Mouse (Mus musculus) limb, embryonic 15.5 days (tissue): Measurements from ENCODE around the gene Arhgap21. TPM values are rescaled to one million over a fixed set of nuclear protein-coding genes. Genes with fewer than 3 reads are reported as not detected.

Experiments
- ATAC-seq: fragments of 200-750 bp; cut with Nextera tagmentation; 2 replicates; pipeline ENCODE4 v1.8.0; 2017; ENCODE audit warnings: low read depth, moderate TSS enrichment; ENCODE audit not compliant: insufficient number of reproducible peaks, low FRiP score, low TSS enrichment
- H3K27ac ChIP-seq: fragments of 300-500 bp; sonication (generic); 2 replicates; pipeline ENCODE4 v1.5.1; 2015; ENCODE audit warnings: moderate library complexity, mild to moderate bottlenecking, inconsistent platforms
- H3K27me3 ChIP-seq: fragments of 300-500 bp; sonication (generic); 2 replicates; pipeline ENCODE4 v1.6.1; 2015; ENCODE audit warnings: inconsistent platforms
- H3K36me3 ChIP-seq: fragments of 300-500 bp; sonication (generic); 2 replicates; pipeline ENCODE4 v1.6.1; 2015; ENCODE audit warnings: inconsistent platforms
- H3K4me1 ChIP-seq: fragments of 300-500 bp; sonication (generic); 2 replicates; pipeline ENCODE4 v1.6.1; 2015; ENCODE audit warnings: inconsistent platforms
- H3K4me2 ChIP-seq: fragments of 300-500 bp; sonication (generic); 2 replicates; pipeline ENCODE4 v1.6.1; 2015; ENCODE audit warnings: mild to moderate bottlenecking, inconsistent platforms
- H3K4me3 ChIP-seq: fragments of 300-500 bp; sonication (generic); 2 replicates; pipeline ENCODE4 v1.5.1; 2015; ENCODE audit warnings: mild to moderate bottlenecking, inconsistent platforms
- H3K9ac ChIP-seq: fragments of 300-500 bp; sonication (generic); 2 replicates; pipeline ENCODE4 v1.6.1; 2015; ENCODE audit warnings: inconsistent platforms
- H3K9me3 ChIP-seq: fragments of 300-500 bp; sonication (generic); 2 replicates; pipeline ENCODE4 v1.6.1; 2016; ENCODE audit warnings: inconsistent platforms
- WGBS: fragments of 180-500 bp; shearing (Covaris S2); methylation state at CpG from one replicate; pipeline ENCODE4 v1.1.7; 2015; 5-methylcytosine and 5-hydroxymethylcytosine counted together
- polyA plus RNA-seq: library from polyadenylated mRNA; unstranded; fragments of >200 nt; fragmentation: Nextera tagmentation; extraction: Ambion mirVana; gene quantifications from 2 replicates; pipeline ENCODE4 v1.2.1, GENCODE M21; 2015

The Arhgap21 gene
- polyA plus RNA-seq, 1 experiment from 2014 or later, result 9.0 TPM

DNA sequence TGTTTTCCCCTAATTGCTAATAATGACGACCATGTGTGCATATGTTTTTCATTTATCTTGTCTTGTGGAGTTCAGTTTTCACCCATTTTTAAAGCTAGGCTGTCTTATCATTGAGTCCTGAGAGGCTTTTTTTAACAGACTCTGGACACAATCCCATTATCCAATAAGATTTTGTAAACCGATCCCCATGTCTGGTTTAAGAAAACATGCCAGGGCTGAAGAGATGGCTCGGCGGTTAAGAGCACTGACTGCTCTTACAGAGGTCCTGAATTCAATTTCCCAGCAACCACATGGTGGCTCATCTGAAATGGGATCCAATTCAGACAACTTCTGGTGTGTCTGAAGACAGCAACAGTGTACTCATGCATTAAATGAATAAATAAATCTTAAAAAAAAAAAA is 16.0 kb downstream of the Arhgap21 start:
- ATAC-seq, result no peak
- no peak overlapping the region for H3K4me3 ChIP-seq
- H3K4me2 ChIP-seq, result no peak overlapping the region
- 39% methylated on average over 4 of the region's 4 CpGs for WGBS
- H3K9ac ChIP-seq, result no peak overlapping the region
- no peaks in the 10 kb centered on the region for H3K4me1 ChIP-seq
- no peaks in the 10 kb centered on the region for H3K27me3 ChIP-seq
- no peak overlapping the region for H3K27ac ChIP-seq
- no peaks in the 10 kb centered on the region for H3K36me3 ChIP-seq
- H3K9me3 ChIP-seq, result no peaks in the 10 kb centered on the region

DNA sequence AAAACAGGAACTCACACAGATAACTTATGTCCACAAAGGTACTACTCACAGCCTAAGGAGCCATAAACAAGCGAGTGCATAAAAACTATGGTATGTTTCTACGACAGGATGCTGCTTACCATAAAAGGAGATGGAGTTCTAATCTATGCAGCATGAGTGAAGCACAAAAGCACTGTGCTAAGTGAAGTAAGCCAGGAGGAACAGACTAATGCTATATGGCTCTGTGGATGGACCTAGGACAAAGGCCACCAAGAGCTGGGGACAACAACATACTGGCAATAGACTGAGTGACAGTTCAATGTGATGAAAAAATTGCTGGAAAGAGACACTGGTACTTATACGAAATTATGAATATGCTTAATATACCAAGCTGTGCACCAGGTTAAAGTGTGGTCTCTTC is 19.5 kb downstream of the Arhgap21 start:
- 63% methylated on average over 3 of the region's 3 CpGs for WGBS
- no peak overlapping the region for H3K27ac ChIP-seq
- no peak for ATAC-seq
- H3K9me3 ChIP-seq, result no peaks in the 10 kb centered on the region
- H3K4me2 ChIP-seq, result no peak overlapping the region
- no peak overlapping the region for H3K9ac ChIP-seq
- H3K27me3 ChIP-seq, result no peaks in the 10 kb centered on the region
- no peaks in the 10 kb centered on the region for H3K4me1 ChIP-seq
- no peak overlapping the region for H3K4me3 ChIP-seq
- no peaks in the 10 kb centered on the region for H3K36me3 ChIP-seq

GRCm38 (mm10) chr2:20947036-20947435 is 21.6 kb downstream of the Arhgap21 start:
- WGBS, result 70% methylated on average over 1 of the region's 1 CpGs
- H3K4me1 ChIP-seq, result peaks cover 11% of the 10 kb centered on the region
- no peaks in the 10 kb centered on the region for H3K9me3 ChIP-seq
- no peak overlapping the region for H3K4me2 ChIP-seq
- H3K9ac ChIP-seq, result no peak overlapping the region
- H3K27me3 ChIP-seq, result no peaks in the 10 kb centered on the region
- ATAC-seq, result no peak
- H3K36me3 ChIP-seq, result no peaks in the 10 kb centered on the region
- H3K4me3 ChIP-seq, result no peak overlapping the region
- H3K27ac ChIP-seq, result no peak overlapping the region

GRCm38 (mm10) chr2:20945596-20945995 is 23.1 kb downstream of the Arhgap21 start:
- H3K4me1 ChIP-seq, result peaks cover 18% of the 10 kb centered on the region
- no peak overlapping the region for H3K4me3 ChIP-seq
- no peaks in the 10 kb centered on the region for H3K27me3 ChIP-seq
- ATAC-seq, result no peak
- H3K9me3 ChIP-seq, result no peaks in the 10 kb centered on the region
- H3K27ac ChIP-seq, result no peak overlapping the region
- H3K9ac ChIP-seq, result no peak overlapping the region
- H3K4me2 ChIP-seq, result no peak overlapping the region
- 95% methylated on average over 5 of the region's 5 CpGs for WGBS
- H3K36me3 ChIP-seq, result no peaks in the 10 kb centered on the region

DNA sequence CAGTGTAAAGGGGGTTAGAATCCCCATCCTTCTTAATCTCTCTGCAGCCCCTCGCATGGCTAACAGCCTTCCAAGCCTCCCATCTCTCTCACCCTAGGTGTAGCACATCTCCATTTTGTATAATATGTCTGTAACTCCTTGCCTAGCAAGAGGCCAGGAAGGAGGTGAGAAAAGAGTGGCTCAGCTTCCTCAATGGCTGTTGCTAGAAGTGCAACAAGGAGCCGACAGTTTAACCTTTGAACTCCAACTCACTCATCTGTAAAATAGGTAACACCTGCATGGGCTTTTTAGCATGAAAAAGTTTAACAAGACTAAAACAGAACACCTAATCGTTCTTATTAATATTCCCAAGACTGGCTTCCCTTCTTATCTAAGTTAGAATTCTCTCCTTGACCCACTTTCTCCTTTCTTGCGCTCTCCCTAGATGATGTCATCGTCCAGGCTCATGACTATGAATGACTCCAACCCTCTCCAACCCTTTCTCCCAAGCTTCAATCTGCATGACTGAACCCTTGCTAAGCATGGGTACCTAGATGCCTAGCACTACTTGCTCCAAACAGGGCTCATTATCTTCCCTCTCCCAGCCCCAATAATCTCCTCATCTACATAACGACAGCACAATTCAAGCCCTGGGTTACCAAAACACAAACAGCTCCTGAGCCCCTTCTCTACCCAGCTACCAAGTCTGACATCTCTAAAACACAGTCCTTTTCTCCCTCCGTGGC is 24.8 kb downstream of the Arhgap21 start:
- WGBS, result 43% methylated on average over 7 of the region's 7 CpGs
- no peak overlapping the region for H3K4me3 ChIP-seq
- H3K4me1 ChIP-seq, result peaks cover 22% of the 10 kb centered on the region
- ATAC-seq, result no peak
- H3K4me2 ChIP-seq, result no peak overlapping the region
- H3K9me3 ChIP-seq, result no peaks in the 10 kb centered on the region
- no peak overlapping the region for H3K27ac ChIP-seq
- H3K36me3 ChIP-seq, result no peaks in the 10 kb centered on the region
- no peaks in the 10 kb centered on the region for H3K27me3 ChIP-seq
- no peak overlapping the region for H3K9ac ChIP-seq

GRCm38 (mm10) chr2:20943222-20943621 is 25.5 kb downstream of the Arhgap21 start:
- Histone ChIP-seq H3K9ac (no peak overlapping the region), H3K36me3 (no peaks in the 10 kb centered on the region), H3K4me1 (peaks cover 22% of the 10 kb centered on the region), H3K9me3 (no peaks in the 10 kb centered on the region), H3K27me3 (no peaks in the 10 kb centered on the region), H3K4me3 (no peak overlapping the region), H3K4me2 (no peak overlapping the region), H3K27ac (no peak overlapping the region)
- WGBS, result 16% methylated on average over 5 of the region's 5 CpGs
- no peak for ATAC-seq

GRCm38 (mm10) chr2:20942434-20943198 is 26.1 kb downstream of the Arhgap21 start:
- H3K27ac ChIP-seq, result no peak overlapping the region; the same call in 1 of the 2 replicates
- H3K4me3 ChIP-seq, result no peak overlapping the region
- peaks cover 22% of the 10 kb centered on the region for H3K4me1 ChIP-seq
- no peak for ATAC-seq
- no peak overlapping the region for H3K4me2 ChIP-seq
- 27% methylated on average over 10 of the region's 10 CpGs for WGBS
- no peak overlapping the region for H3K9ac ChIP-seq
- H3K9me3 ChIP-seq, result no peaks in the 10 kb centered on the region
- H3K36me3 ChIP-seq, result no peaks in the 10 kb centered on the region
- no peaks in the 10 kb centered on the region for H3K27me3 ChIP-seq

GRCm38 (mm10) chr2:20941105-20941504 is 27.6 kb downstream of the Arhgap21 start:
- H3K36me3 ChIP-seq, result no peaks in the 10 kb centered on the region
- H3K4me2 ChIP-seq, result no peak overlapping the region
- no peak for ATAC-seq
- H3K4me1 ChIP-seq, result peaks cover 22% of the 10 kb centered on the region
- no peak overlapping the region for H3K9ac ChIP-seq
- no peak overlapping the region for H3K4me3 ChIP-seq
- H3K27me3 ChIP-seq, result no peaks in the 10 kb centered on the region
- H3K27ac ChIP-seq, result no peak overlapping the region
- H3K9me3 ChIP-seq, result no peaks in the 10 kb centered on the region

GRCm38 (mm10) chr2:20939367-20939766 is 29.3 kb downstream of the Arhgap21 start:
- no peaks in the 10 kb centered on the region for H3K27me3 ChIP-seq
- no peak overlapping the region for H3K4me3 ChIP-seq
- H3K36me3 ChIP-seq, result no peaks in the 10 kb centered on the region
- H3K4me2 ChIP-seq, result no peak overlapping the region
- H3K9ac ChIP-seq, result no peak overlapping the region
- H3K4me1 ChIP-seq, result peaks cover 22% of the 10 kb centered on the region
- H3K27ac ChIP-seq, result no peak overlapping the region
- 44% methylated on average over 3 of the region's 3 CpGs for WGBS
- H3K9me3 ChIP-seq, result no peaks in the 10 kb centered on the region
- ATAC-seq, result no peak

- H3K4me2 ChIP-seq, result no peak overlapping the region
- no peaks in the 10 kb centered on the region for H3K36me3 ChIP-seq
- no peak overlapping the region for H3K27ac ChIP-seq
- no peak for ATAC-seq
- H3K9me3 ChIP-seq, result no peaks in the 10 kb centered on the region
- H3K27me3 ChIP-seq, result no peaks in the 10 kb centered on the region
- peaks cover 8% of the 10 kb centered on the region; the same call in 1 of the 2 replicates for H3K4me1 ChIP-seq
- no peak overlapping the region for H3K9ac ChIP-seq
- 32% methylated on average over 4 of the region's 4 CpGs for WGBS
- no peak overlapping the region for H3K4me3 ChIP-seq
Observed at GRCm38 (mm10) chr2:20936609-20937221, 32.0 kb downstream of the Arhgap21 start.

DNA sequence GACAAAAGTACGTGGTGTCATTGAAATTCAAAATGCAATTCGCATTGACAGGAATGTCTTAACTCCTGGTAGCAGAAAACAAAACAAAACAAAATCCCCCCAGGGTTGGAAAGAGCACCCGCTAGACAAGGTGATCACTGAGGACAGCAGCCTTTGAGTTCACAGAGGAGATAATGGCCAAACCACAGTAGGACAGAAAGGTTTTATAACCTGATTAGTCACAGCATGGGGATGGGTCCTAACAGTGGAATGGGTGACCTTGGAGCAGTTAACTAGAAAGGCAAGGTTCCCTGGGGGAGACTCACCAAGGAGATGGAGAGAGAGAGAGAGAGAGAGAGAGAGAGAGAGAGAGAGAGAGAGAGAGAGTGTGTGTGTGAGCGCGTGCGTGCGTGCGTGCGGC is 34.3 kb downstream of the Arhgap21 start:
- Histone ChIP-seq H3K9me3 (no peaks in the 10 kb centered on the region), H3K27me3 (no peaks in the 10 kb centered on the region), H3K27ac (no peak overlapping the region), H3K9ac (no peak overlapping the region), H3K36me3 (no peaks in the 10 kb centered on the region), H3K4me2 (no peak overlapping the region), H3K4me1 (no peaks in the 10 kb centered on the region; the same call in 1 of the 2 replicates), H3K4me3 (no peak overlapping the region)
- WGBS, result 67% methylated on average over 9 of the region's 9 CpGs
- no peak for ATAC-seq

DNA sequence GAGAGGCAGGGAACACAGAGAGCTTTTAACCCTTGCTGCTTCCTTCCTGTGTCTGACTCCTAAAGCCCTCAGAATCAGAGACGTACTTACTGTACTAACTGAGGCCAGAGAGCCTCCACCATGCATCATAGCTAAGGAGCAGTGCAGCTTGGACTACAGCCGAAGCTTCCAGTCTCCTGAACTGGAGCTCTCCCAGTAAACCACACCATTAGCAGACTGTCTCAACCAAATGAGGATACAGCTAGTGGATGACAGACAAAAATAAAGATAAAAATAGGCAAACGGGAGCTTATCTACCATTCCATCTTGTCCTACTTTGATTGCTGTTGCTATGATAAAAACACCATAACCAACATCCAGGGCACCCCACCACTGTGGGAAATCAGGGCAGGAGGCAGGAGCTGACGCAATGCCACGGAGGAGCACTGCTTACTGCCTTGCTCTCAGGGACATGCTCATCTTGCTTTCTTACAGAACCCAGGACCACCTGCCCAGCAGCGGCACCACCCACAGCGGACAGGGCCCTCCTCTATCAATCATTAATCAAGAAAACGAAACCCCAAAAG is 35.9 kb downstream of the Arhgap21 start:
- no peaks in the 10 kb centered on the region for H3K36me3 ChIP-seq
- no peak overlapping the region for H3K27ac ChIP-seq
- no peak overlapping the region for H3K4me2 ChIP-seq
- H3K27me3 ChIP-seq, result no peaks in the 10 kb centered on the region
- no peak overlapping the region for H3K4me3 ChIP-seq
- ATAC-seq, result no peak
- no peak overlapping the region for H3K9ac ChIP-seq
- WGBS, result 85% methylated on average over 8 of the region's 8 CpGs
- H3K9me3 ChIP-seq, result no peaks in the 10 kb centered on the region
- no peaks in the 10 kb centered on the region; the same call in 1 of the 2 replicates for H3K4me1 ChIP-seq
